Mouse (Mus musculus): ENCODE results near the gene Scube1. TPM values are rescaled to one million over a fixed set of nuclear protein-coding genes. Genes with fewer than 3 reads are reported as not detected.

Scube1 gene
- polyA plus RNA-seq, 1 experiment from 2014 or later, result 14.8 TPM

DNA sequence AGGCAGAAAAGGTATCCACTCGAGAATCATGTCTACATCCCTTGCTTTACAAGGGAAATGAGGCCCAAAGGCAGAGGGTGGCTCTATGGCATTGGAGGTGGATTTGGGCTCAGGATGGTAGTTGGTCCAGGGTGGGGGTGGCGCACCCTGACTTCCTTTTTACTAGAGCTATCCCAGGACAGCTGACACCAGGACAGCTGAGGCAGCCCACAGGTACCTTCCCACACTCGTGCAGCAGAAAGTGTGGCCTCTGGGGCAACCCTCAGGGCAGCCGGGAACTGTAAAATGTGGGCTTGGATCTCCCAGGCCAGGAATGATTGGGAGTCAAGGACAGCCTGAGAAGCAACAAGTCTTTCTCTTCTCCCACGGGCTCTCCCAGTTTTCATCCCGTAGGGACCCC, 133.1 kb downstream of the Scube1 start:
- ATAC-seq (replicated peaks), result no peak
- Histone ChIP-seq H3K4me2 (no peak overlapping the region), H3K4me3 (no peak overlapping the region), H3K27me3 (replicated peaks) (no peaks in the 10 kb centered on the region), H3K4me1 (peaks cover 22% of the 10 kb centered on the region), H3K9ac (no peak overlapping the region), H3K36me3 (replicated peaks) (peaks cover 14% of the 10 kb centered on the region), H3K27ac (no peak overlapping the region), H3K9me3 (no peaks in the 10 kb centered on the region)
- WGBS, result 91% methylated on average over 6 of the region's 6 CpGs

DNA sequence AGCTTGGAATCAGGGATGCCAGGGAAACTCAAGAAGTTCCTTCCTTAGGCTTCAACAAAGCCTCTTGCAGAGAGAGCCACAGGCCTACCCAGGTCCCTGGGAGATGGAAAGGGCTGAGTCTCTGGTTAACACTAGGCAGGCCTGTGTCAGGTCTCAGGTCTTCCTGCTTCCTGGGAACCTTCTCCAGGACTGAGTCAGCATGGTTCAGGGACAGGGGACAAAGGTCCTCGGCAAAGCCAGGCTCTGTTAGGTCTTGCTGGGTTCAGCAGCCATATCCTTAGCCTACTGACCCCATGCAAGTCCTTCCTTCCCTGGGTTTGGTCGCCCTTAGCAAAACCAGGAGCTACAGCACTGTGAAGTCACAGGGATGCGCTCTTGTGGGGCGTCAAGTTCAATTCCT, 134.0 kb downstream of the Scube1 start:
- Histone ChIP-seq H3K9me3 (peaks cover 2% of the 10 kb centered on the region; the same call in 1 of the 2 replicates), H3K36me3 (replicated peaks) (peaks cover 23% of the 10 kb centered on the region), H3K27ac (no peak overlapping the region), H3K4me3 (no peak overlapping the region), H3K27me3 (replicated peaks) (no peaks in the 10 kb centered on the region), H3K4me1 (peaks cover 22% of the 10 kb centered on the region), H3K4me2 (no peak overlapping the region), H3K9ac (no peak overlapping the region)
- 96% methylated on average over 4 of the region's 4 CpGs for WGBS
- ATAC-seq (replicated peaks), result no peak

DNA sequence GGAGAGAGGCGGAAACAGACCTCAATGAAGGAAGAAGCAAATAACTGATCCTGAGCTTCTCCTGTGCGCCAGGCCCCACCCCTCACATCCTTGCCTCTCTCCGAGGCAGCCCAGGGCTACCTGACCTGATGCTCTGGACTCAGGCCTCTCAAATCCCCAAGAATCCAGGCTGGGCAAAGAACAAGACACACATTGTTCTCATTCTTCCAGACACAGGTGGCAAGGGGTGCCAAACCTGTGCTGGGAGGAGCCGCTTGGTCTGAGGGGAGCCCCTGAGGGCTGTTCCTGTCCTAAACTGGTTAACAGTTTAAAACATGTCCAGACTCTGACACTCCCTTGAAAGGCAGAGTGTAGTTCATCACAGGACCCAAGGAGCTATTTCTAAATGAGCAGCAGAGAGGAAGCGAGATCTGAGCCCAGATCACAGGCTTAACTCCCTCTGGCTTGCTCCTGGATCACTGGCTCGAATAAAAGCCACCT, 140.0 kb downstream of the Scube1 start:
- no peak for ATAC-seq (replicated peaks)
- no peaks in the 10 kb centered on the region for H3K27me3 ChIP-seq (replicated peaks)
- H3K4me3 ChIP-seq, result no peak overlapping the region
- 91% methylated on average over 6 of the region's 6 CpGs for WGBS
- no peaks in the 10 kb centered on the region for H3K4me1 ChIP-seq
- H3K36me3 ChIP-seq (replicated peaks), result peaks cover 47% of the 10 kb centered on the region
- H3K27ac ChIP-seq, result no peak overlapping the region
- peaks cover 2% of the 10 kb centered on the region; the same call in 1 of the 2 replicates for H3K9me3 ChIP-seq
- no peak overlapping the region for H3K4me2 ChIP-seq
- no peak overlapping the region for H3K9ac ChIP-seq

DNA sequence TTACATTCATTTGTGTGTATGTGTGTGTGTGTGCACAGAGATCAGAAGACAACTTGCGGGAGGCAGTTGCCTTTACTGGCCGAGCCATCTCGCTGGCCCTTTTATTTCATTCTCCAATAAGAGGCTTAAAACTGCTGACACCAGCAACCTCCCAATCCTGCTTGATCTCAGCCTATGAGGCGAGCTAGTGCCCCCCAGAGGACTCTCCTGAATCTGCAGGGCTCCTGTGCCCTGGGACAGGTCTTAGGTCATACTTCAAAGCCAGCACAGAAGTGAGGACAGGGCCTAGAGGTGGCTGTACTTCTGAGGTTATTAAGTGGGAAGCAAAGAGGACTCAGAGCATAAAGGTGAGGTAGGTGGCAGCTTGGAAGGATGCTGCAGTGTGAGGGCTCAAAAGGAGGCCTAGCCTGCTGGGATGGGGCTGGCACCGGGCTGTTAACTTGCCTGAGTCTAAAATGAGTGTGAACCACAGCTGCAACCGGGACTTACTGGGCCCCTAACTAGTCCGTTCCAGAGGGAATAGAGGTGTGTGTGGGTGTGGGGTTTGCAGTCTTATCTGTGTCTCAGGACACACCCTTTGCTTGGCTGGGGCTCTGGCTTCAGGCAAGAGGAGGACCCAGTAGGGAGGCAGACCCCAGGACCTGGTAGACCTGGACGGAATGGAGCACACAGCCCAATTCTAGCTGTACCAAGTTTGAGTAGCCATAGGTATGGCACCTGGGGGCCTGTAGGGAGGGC, 141.2 kb downstream of the Scube1 start:
- Histone ChIP-seq H3K36me3 (replicated peaks) (peaks cover 54% of the 10 kb centered on the region), H3K9me3 (peaks cover 2% of the 10 kb centered on the region; the same call in 1 of the 2 replicates), H3K27me3 (replicated peaks) (no peaks in the 10 kb centered on the region), H3K4me2 (no peak overlapping the region), H3K9ac (no peak overlapping the region), H3K4me3 (no peak overlapping the region), H3K4me1 (no peaks in the 10 kb centered on the region), H3K27ac (no peak overlapping the region)
- WGBS, result 62% methylated on average over 8 of the region's 8 CpGs
- ATAC-seq (replicated peaks), result no peak

DNA sequence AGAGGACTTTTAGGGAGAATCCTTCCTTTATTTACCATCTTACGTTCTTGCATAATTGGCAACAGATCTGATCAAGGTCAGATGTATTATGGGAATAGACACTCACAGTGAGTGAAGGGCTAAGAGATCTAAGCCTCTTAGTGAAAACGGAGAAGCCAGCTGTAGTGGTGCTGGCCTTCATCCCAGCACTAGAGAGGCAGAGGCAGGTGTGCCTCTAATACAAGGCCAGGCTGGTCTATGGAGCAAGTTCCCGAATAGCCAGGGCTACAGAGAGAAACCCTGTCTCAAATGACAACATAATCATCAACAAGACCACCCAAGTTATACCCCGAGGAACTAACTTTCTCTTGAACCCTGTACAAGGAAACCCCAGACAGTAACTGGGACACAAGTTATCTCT, 141.9 kb downstream of the Scube1 start:
- ATAC-seq (replicated peaks), result no peak
- 81% methylated on average over 4 of the region's 4 CpGs for WGBS
- Histone ChIP-seq H3K9ac (no peak overlapping the region), H3K4me2 (no peak overlapping the region), H3K27ac (no peak overlapping the region), H3K9me3 (peaks cover 2% of the 10 kb centered on the region; the same call in 1 of the 2 replicates), H3K4me3 (no peak overlapping the region), H3K4me1 (no peaks in the 10 kb centered on the region), H3K27me3 (replicated peaks) (no peaks in the 10 kb centered on the region), H3K36me3 (replicated peaks) (peaks cover 53% of the 10 kb centered on the region)

DNA sequence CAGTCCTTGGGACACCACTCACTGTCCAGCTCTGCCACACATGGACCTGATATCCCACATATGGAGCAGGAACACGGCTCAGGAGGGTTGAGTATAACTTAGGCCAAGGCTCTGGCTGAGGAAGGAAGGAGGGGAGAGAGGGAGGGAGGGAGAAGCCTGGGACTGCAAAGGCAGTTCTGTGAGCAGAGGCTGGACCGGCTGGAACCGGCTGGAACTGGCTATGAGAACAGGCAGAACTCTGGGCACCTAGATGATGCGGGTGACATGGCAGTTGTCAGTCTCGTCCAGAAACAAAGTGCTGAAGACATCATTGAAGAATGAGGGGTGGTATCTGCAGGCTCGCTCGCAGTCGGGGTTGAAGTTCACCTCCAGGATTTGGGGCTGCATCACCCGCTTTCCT, 148.2 kb downstream of the Scube1 start:
- no peaks in the 10 kb centered on the region for H3K27me3 ChIP-seq (replicated peaks)
- WGBS, result 93% methylated on average over 9 of the region's 9 CpGs
- no peaks in the 10 kb centered on the region for H3K9me3 ChIP-seq
- H3K4me3 ChIP-seq, result no peak overlapping the region
- no peak overlapping the region for H3K9ac ChIP-seq
- H3K36me3 ChIP-seq (replicated peaks), result peaks cover 58% of the 10 kb centered on the region
- no peaks in the 10 kb centered on the region for H3K4me1 ChIP-seq
- no peak overlapping the region for H3K4me2 ChIP-seq
- ATAC-seq (replicated peaks), result no peak
- H3K27ac ChIP-seq, result no peak overlapping the region

DNA sequence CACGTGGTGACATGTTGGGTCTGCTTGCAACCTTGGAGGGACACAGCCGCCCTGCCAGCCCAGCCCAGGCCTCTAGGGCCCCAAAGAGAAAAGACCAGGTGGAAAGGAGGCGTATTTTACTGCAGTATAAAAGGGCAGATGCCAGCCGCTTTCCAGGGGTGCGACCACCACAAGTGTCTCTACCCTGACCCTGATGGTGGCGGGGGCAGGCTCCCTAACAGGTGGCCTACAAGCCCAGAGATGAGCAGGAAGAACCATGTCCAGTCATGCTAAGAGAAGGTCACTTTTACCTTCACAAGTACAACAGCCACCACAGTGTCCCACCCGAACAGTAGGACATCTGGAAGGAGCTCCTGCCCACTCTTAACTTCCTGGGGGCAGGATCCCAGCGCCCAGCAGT, 149.3 kb downstream of the Scube1 start:
- H3K27ac ChIP-seq, result no peak overlapping the region
- H3K4me1 ChIP-seq, result no peaks in the 10 kb centered on the region
- 95% methylated on average over 8 of the region's 8 CpGs for WGBS
- no peak overlapping the region for H3K4me3 ChIP-seq
- H3K36me3 ChIP-seq (replicated peaks), result peaks cover 49% of the 10 kb centered on the region
- ATAC-seq (replicated peaks), result no peak
- no peak overlapping the region for H3K4me2 ChIP-seq
- no peaks in the 10 kb centered on the region for H3K27me3 ChIP-seq (replicated peaks)
- no peak overlapping the region for H3K9ac ChIP-seq
- no peaks in the 10 kb centered on the region for H3K9me3 ChIP-seq

DNA sequence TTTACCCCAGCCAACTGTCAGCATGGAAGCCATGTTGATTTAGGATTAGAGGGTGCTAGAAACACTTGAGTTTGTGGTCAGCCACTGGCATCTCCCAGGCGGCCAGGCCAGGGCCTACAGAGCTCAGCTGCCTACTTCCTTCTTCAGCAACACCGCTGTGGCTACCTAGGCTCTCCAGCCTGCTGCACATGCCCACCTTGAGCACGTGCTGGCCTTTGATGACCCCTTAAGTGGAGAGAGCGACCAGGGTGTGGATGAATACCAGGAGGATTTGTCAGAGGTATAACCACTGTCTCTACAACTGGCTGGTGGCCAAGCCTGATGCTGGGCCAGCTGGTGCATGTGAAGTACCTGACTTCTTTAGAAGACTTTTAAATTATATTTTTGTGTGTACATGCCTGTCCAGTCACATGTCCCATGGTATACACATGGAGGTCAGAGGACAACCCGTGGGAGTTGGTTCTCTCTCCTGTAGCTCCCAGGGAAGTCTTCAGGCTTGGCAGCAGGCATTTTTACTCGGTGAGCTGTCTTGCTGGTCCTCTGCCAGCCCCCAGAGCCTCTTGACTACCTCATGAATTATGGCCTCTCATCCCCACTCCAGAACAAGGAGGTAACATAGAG, 150.0 kb downstream of the Scube1 start:
- Histone ChIP-seq H3K36me3 (replicated peaks) (peaks cover 42% of the 10 kb centered on the region), H3K4me2 (no peak overlapping the region), H3K4me1 (no peaks in the 10 kb centered on the region), H3K9ac (no peak overlapping the region), H3K27ac (no peak overlapping the region), H3K27me3 (replicated peaks) (no peaks in the 10 kb centered on the region), H3K4me3 (no peak overlapping the region), H3K9me3 (no peaks in the 10 kb centered on the region)
- ATAC-seq (replicated peaks), result no peak
- 91% methylated on average over 6 of the region's 6 CpGs for WGBS

DNA sequence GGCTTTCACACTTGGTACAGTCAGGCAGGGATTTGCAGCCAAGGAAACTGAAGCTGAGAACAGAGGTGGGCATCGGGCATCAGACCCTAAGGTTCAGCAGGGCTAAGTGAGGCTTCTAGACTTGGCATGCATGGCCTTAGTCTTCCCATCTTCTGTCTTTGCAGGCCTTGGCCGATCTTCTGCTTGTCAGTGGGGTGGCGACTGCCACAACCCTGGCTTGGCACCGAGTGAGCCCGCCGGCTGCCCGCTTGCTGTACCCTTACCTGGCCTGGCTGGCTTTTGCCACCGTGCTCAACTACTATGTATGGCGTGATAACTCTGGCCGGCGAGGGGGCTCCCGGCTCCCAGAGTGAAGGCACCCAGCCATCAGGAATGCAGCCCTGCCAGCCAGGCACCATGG, 151.2 kb downstream of the Scube1 start:
- H3K9me3 ChIP-seq, result no peaks in the 10 kb centered on the region
- no peak overlapping the region for H3K4me3 ChIP-seq
- peaks cover 33% of the 10 kb centered on the region for H3K36me3 ChIP-seq (replicated peaks)
- H3K4me2 ChIP-seq, result no peak overlapping the region
- H3K27ac ChIP-seq, result no peak overlapping the region
- no peaks in the 10 kb centered on the region for H3K4me1 ChIP-seq
- H3K27me3 ChIP-seq (replicated peaks), result no peaks in the 10 kb centered on the region
- WGBS, result 94% methylated on average over 12 of the region's 12 CpGs
- H3K9ac ChIP-seq, result no peak overlapping the region
- no peak for ATAC-seq (replicated peaks)

DNA sequence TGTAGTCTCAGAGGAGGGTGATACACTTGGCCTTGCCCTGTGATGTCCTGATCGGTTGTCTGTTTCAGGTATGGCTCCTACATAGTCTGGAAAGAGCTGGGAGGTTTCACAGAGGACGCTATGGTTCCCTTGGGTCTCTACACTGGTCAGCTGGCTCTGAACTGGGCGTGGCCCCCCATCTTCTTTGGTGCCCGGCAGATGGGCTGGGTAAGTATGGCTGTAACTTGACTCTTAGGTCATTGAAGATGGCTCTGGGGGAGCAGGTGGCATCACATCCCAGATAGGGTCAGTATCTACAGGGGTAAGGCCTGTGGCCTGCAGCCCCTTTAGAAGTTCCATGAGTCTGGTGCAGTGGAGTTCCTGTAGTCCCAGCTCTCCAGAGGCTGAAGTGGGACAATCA, 152.7 kb downstream of the Scube1 start:
- Histone ChIP-seq H3K27ac (no peak overlapping the region), H3K9ac (no peak overlapping the region), H3K4me2 (no peak overlapping the region), H3K27me3 (replicated peaks) (no peaks in the 10 kb centered on the region), H3K4me1 (no peaks in the 10 kb centered on the region), H3K36me3 (replicated peaks) (peaks cover 21% of the 10 kb centered on the region), H3K4me3 (no peak overlapping the region), H3K9me3 (no peaks in the 10 kb centered on the region)
- 91% methylated on average over 4 of the region's 4 CpGs for WGBS
- no peak for ATAC-seq (replicated peaks)

DNA sequence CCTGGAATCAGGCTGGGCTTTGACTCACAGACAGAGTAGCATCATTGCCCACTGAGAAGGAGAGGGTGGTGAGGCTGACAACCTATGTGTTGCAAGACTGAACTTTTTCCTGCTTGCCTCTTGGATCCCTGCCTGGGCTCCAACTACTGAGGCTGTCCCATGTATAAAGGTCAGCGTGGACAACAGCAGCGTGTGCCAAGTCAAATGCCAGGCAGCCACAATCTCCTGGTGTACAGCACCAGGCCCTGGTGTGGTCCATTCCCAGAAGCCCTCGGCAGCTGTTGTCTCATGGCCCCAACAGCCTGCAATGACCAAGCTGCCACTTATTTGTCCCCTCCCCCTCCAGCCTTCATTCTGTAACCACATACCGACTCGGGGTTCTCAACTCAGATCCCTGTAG, 153.2 kb downstream of the Scube1 start:
- H3K27me3 ChIP-seq (replicated peaks), result no peaks in the 10 kb centered on the region
- 89% methylated on average over 5 of the region's 5 CpGs for WGBS
- no peak overlapping the region for H3K9ac ChIP-seq
- H3K4me2 ChIP-seq, result no peak overlapping the region
- H3K36me3 ChIP-seq (replicated peaks), result peaks cover 20% of the 10 kb centered on the region
- H3K4me3 ChIP-seq, result no peak overlapping the region
- no peaks in the 10 kb centered on the region for H3K4me1 ChIP-seq
- no peaks in the 10 kb centered on the region for H3K9me3 ChIP-seq
- no peak overlapping the region for H3K27ac ChIP-seq
- ATAC-seq (replicated peaks), result no peak

DNA sequence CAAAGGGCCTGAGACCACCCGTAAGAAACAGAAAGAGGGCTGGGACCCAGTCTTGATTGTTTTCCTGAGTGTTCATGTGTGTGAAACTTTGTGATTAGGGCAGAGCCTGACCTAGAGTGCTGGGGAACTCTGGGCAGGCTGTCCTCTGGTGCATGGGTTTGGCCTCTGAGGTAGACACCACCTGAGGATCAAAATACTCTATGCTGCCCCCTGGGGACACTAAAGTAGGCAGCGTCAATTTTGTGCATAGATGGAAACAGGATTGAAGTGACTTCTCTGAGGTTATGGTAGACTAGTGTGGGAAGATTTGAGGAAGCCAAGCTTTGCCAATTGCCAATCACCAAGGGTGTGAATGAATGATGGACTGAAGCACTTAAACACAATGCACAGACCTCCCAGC, 154.2 kb downstream of the Scube1 start:
- no peak overlapping the region for H3K4me3 ChIP-seq
- no peak overlapping the region for H3K27ac ChIP-seq
- H3K4me2 ChIP-seq, result no peak overlapping the region
- H3K9ac ChIP-seq, result no peak overlapping the region
- H3K4me1 ChIP-seq, result no peaks in the 10 kb centered on the region
- H3K9me3 ChIP-seq, result no peaks in the 10 kb centered on the region
- WGBS, result 68% methylated on average over 2 of the region's 2 CpGs
- H3K27me3 ChIP-seq (replicated peaks), result no peaks in the 10 kb centered on the region
- ATAC-seq (replicated peaks), result no peak
- peaks cover 11% of the 10 kb centered on the region for H3K36me3 ChIP-seq (replicated peaks)

DNA sequence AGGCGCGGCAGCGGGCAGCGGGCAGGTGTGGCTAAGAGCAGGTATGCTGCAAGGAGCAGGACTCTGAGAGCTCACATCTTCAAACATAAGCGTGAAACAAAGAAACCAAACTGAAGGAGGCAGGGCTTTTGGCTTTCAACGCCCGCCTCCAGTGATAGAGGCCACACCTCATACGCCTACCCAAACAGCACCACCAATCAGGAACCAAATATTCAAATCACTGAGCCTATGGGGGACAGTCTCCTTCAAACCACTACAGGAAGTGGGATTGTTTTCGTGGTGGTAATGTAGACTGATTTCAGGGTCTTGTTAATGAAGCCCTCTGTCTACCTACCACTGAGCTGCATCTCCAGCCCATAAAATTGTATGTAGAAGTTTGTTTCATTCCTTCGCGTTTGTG, 155.1 kb downstream of the Scube1 start:
- H3K36me3 ChIP-seq (replicated peaks), result peaks cover 3% of the 10 kb centered on the region; the same call in 1 of the 2 replicates
- H3K27me3 ChIP-seq (replicated peaks), result no peaks in the 10 kb centered on the region
- H3K9me3 ChIP-seq, result no peaks in the 10 kb centered on the region
- WGBS, result 67% methylated on average over 11 of the region's 11 CpGs
- no peak overlapping the region for H3K4me2 ChIP-seq
- no peak overlapping the region for H3K27ac ChIP-seq
- no peak for ATAC-seq (replicated peaks)
- no peak overlapping the region for H3K9ac ChIP-seq
- H3K4me1 ChIP-seq, result no peaks in the 10 kb centered on the region
- H3K4me3 ChIP-seq, result no peak overlapping the region

Measured in midbrain, embryonic 15.5 days (tissue).